Mouse (Mus musculus) heart, postnatal 4 days (tissue): Measurements from ENCODE around the gene Notum. TPM values are rescaled to one million over a fixed set of nuclear protein-coding genes. Genes with fewer than 3 reads are reported as not detected.

Experiments
- DNase-seq: peaks from one replicate; pipeline ENCODE4 v3.0.0; 2021
- total RNA-seq, 2 experiments: library from RNA; stranded (reverse); gene quantifications; 2 replicates each; pipeline ENCODE4 v1.2.3; 2021

Notum gene
- total RNA-seq, 2 experiments from 2014 or later: 0.16 to 0.26 TPM

- no peak for DNase-seq
Observed at GRCm38 (mm10) chr11:120673594-120674122, 12.7 kb upstream of the Notum start.

GRCm38 (mm10) chr11:120672687-120673593 lies 12.0 kb upstream of the Notum start, which contains the start of gene Aspscr1:
Gene Aspscr1, plus strand, starts transcription at chr11:120672973.
- DNase-seq: peak; percentile 96

- DNase-seq: no peak
Observed at GRCm38 (mm10) chr11:120666617-120667016, 5.6 kb upstream of the Notum start.

GRCm38 (mm10) chr11:120665406-120665805 lies 4.4 kb upstream of the Notum start:
- peak; percentile 67 for DNase-seq

- no peak for DNase-seq
Observed at GRCm38 (mm10) chr11:120663714-120664113, 2.7 kb upstream of the Notum start.

- DNase-seq: no peak
Observed at GRCm38 (mm10) chr11:120662759-120663158, 1.8 kb upstream of the Notum start.

GRCm38 (mm10) chr11:120660301-120661075 lies 487 bp downstream of the Notum start:
- DNase-seq: peak; percentile 61

GRCm38 (mm10) chr11:120659509-120660300 lies 1.3 kb downstream of the Notum start:
- no peak for DNase-seq

- peak; percentile 89 for DNase-seq
Observed at GRCm38 (mm10) chr11:120658876-120659410, 2.0 kb downstream of the Notum start.

- DNase-seq: no peak
Observed at GRCm38 (mm10) chr11:120657301-120657700, 3.7 kb downstream of the Notum start.

GRCm38 (mm10) chr11:120654741-120655140 lies 6.2 kb downstream of the Notum start:
- no peak for DNase-seq

GRCm38 (mm10) chr11:120651872-120652271 lies 9.1 kb downstream of the Notum start:
- no peak for DNase-seq

- DNase-seq: peak; percentile 62
Observed at GRCm38 (mm10) chr11:120648001-120648476, 12.9 kb downstream of the Notum start, which contains the start of gene Myadml2. Gene Myadml2, minus strand, starts transcription at chr11:120648158.

GRCm38 (mm10) chr11:120647047-120647830 lies 13.7 kb downstream of the Notum start:
- DNase-seq: no peak

GRCm38 (mm10) chr11:120643601-120643987 lies 17.4 kb downstream of the Notum start, which contains the start of gene Pycr1:
Gene Pycr1, minus strand, starts transcription at chr11:120643769.
- DNase-seq: peak; percentile 95

GRCm38 (mm10) chr11:120642939-120643600 lies 17.9 kb downstream of the Notum start:
- peak; percentile 37 for DNase-seq

- DNase-seq: no peak
Observed at GRCm38 (mm10) chr11:120641869-120642268, 19.1 kb downstream of the Notum start.

GRCm38 (mm10) chr11:120641255-120641654 lies 19.7 kb downstream of the Notum start:
- DNase-seq: no peak

- no peak for DNase-seq
Observed at GRCm38 (mm10) chr11:120634810-120635209, 26.2 kb downstream of the Notum start.
